Mouse (Mus musculus): ENCODE data around the gene Kcnrg. TPM values are rescaled to one million over a fixed set of nuclear protein-coding genes. Genes with fewer than 3 reads are reported as not detected.

Gene Kcnrg
- total RNA-seq, 2 experiments from 2014 or later = 0.76 to 0.77 TPM

- DNase-seq (ENCODE audit: extremely low spot score in 1 of 2, low spot score in 1 of 2) = no peak
These were observed 35.4 kb downstream of the Kcnrg start for GRCm38 (mm10) chr14:61642668-61643067.

DNA sequence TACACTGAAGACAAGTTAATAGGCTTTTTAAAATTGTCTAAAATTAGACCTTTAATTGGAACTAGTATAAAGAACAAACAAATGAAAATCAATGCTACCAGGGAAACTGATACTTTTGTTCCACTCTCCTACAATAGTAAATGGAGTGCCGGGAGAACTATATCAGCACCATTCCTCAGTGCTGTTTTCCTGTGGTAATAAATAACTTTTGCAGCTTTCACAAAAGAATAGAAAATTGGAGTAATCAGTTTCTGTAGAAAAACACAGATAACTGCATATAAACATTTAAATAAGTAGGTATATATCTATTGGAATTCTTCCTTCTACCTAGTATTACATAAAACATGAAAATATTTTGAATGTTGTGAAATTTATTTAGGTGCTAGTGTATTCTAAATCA, 38.3 kb downstream of the Kcnrg start:
- no peak for DNase-seq (ENCODE audit: extremely low spot score in 1 of 2, low spot score in 1 of 2)

DNA sequence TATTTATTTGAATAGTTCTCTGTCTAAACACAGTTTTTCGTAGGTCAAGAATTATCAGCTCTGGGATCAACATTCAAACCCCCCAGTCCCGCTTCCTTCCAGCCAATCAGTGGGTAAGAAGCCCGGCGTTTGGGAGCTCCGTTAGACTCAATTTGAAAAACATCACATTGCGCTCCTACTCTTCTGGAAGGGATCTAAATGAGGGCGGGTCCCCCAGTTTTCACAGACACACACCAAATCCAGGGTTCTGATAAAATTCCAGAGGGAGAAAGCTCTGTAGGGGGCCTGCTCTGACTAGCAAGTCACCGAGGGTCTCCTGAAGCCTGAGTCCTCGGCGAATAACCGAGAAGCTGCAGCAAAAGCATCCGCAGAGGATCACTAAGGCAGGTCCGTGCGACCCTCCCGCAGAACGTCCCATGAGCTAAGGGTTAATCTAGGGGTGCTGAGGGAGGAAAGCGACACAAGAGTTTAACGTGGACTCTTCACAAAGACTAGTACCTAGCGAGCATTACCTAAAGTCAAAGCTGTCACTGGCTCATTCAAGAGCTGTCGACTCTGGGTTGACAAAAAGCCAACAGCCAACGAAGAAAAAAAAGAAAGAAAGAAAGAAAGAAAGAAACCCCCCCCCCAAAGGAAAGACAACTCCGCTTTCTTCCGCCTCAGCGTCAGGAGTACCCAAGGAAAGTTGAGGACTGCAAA, 40.1 kb downstream of the Kcnrg start:
- peak; percentile 17 to 20 for DNase-seq (ENCODE audit: extremely low spot score in 1 of 2, low spot score in 1 of 2)

DNA sequence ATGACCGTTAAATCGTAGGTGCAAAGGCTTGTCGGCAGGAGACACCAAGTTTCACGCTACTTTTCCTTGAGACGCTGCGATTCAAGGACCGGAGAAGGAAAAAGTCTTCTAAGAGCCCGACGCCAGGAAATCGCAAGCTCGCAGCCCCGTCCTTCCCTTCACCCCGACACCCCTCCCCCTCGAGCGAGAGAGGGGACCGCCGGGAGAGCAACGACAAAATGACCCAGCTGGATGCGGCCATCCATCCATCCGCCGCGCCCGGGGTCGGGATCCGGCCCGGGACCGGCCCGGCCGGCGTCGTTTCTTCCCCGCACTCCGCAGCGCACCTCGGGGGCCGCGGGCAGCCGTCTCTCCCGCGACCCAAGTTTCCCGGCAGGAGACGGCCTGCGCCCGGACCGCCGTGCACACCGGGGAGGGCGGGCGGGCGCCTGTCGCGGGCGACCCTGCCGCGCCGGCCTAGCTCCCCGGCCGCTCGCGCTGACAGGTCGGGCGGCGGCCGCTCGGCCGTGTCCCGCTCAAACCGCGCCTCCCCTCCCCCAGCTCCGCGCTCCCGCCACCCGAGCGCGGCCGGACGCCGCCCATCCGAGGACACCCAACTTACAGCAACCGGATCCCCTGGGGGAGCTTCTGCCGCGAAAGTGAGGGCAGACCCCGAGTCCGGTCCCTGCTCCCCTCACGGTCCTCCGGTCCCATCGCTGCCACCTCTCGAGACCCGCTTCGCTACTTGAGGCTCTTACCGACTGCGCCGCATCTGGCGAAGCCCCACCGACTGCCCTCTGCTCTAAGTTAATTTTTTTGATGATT, 40.8 kb downstream of the Kcnrg start:
- DNase-seq (ENCODE audit: extremely low spot score in 1 of 2, low spot score in 1 of 2) = peak; percentile 16 to 18

DNA sequence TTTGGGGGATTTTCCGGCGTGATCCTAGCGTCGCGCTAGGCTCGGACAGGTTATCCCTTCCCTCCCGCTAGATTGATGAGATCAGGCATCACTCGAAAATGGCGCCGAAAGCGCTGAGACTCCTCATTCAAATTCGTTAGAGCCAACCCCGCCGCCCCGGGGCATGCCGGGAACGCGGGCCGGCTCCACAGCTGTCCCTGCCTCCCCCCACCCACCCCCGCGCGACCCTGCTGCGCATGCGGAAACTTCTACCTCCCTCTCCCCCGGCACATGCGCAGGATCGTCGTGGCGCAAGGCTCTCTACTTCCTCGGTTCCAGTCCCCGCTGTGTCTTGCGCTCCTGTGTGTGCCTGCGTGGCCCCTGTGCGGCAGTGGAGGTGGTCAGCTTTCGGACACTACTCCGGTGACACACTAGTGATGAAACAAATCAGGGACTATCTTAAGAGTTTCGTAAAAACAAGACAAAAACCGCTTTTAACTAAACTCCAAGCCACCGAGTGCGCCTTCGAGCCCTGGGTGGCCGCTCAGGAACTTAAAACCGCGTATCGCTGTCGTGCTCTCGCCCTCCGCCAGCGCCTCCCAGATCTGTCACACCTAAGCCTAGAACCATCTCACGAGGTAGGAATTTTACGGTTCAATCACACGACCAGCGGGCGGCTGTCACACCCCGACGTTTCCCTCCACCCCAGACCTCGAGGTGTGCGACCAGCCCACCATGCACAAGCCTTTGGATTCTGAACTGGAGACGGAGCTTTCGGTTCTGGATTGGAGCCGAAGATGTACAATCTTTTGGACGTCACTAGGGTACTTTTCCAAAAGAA, 41.6 kb downstream of the Kcnrg start:
- DNase-seq (ENCODE audit: extremely low spot score in 1 of 2, low spot score in 1 of 2) = peak; percentile 87 to 93

- DNase-seq (ENCODE audit: extremely low spot score in 1 of 2, low spot score in 1 of 2) = peak in 1 of 2 experiments; percentile 54
These were observed 43.2 kb downstream of the Kcnrg start for GRCm38 (mm10) chr14:61650291-61650960.

DNA sequence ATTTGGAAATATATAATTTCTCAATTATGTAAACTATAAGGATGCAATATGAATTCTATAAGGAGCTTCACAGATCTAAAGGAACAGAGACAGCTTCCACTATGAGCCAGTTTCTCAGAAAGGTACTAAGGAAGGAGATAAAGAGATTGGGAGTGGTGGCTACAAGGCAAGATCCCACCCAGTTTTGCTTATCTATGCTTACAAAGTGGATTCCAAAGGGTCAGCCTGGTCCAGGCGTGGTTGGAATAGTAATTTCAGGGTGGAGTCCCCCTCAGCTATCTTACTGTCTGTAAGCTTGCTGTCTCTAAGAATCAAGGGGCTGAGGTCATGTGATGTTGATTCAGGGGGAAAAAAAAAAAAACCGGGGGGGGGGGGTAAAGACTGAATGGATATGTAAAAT, 49.2 kb downstream of the Kcnrg start:
- DNase-seq (ENCODE audit: extremely low spot score in 1 of 2, low spot score in 1 of 2) = no peak

- DNase-seq (ENCODE audit: extremely low spot score in 1 of 2, low spot score in 1 of 2) = no peak
These were observed 54.2 kb downstream of the Kcnrg start for GRCm38 (mm10) chr14:61661496-61661895.

GRCm38 (mm10) chr14:61662307-61662706, 55.0 kb downstream of the Kcnrg start:
- DNase-seq (ENCODE audit: extremely low spot score in 1 of 2, low spot score in 1 of 2) = no peak

Small RNA genes lying within 50 kb of the gene (microRNA-seq; reads per million reads assigned to microRNA genes)
- gene Mir15a (388 to 1,417 reads per million in 2 experiments), gene Mir16-1 (206 to 394 reads per million in 2 experiments)

Other genes starting within 250 kb of the Kcnrg start
- gene Ebpl, start 247.0 kb upstream of the Kcnrg start, total RNA-seq (2021) = 1 to 10 TPM; 5.1 to 6.1 TPM
- 10 to 100 TPM; 67.5 to 71.4 TPM for gene Kpna3, start 167.6 kb upstream of the Kcnrg start, total RNA-seq (2021)
- gene Spryd7, start 50.6 kb upstream of the Kcnrg start, total RNA-seq (2021) = 10 to 100 TPM; 48.4 to 48.7 TPM
- 10 to 100 TPM; 13.2 to 15.3 TPM for gene Trim13, start 9.2 kb upstream of the Kcnrg start, total RNA-seq (2021)

All from layer of hippocampus, postnatal 25 days (tissue).